Mouse (Mus musculus): ENCODE measurements around the gene Polg2. TPM values are rescaled to one million over a fixed set of nuclear protein-coding genes. Genes with fewer than 3 reads are reported as not detected.

The Polg2 gene
- polyA plus RNA-seq, 1 experiment from 2014 or later, result 9.4 TPM

DNA sequence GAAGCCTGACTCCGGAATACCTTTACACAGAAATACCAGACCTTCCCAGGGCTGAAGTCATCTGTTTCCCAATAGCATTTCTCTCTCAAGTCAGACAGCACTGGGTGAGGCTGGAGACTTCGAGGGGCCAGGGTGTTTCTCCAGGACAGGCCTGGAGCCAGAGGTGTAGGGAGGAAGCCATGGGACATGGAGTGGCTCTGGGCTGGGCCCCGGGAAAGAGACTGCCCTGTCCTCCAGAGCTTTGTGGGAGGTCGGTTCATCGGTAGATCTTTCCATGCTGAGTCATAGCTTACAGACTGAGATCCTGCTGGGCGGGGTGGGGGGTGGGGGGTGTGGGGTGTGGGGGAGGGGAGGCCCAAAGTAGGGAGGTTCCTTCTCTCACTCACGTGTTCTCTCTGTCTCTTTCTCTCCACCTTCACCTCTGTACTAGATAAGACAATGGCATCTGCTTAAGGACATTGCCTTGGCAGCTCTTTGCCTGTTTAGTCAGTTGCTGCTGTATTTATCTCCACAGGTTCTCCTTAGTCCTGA is 56.4 kb downstream of the Polg2 start:
- Histone ChIP-seq H3K27me3 (ENCODE audit: control insufficient read depth, insufficient read depth, low read length) (no peaks in the 10 kb centered on the region), H3K4me1 (ENCODE audit: control insufficient read depth, insufficient read depth, low read length) (no peaks in the 10 kb centered on the region), H3K4me3 (replicated peaks; ENCODE audit: low read depth, low read length) (no peak overlapping the region), H3K27ac (replicated peaks; ENCODE audit: low read depth, low read length) (no peak overlapping the region), H3K9ac (replicated peaks; ENCODE audit: low read length) (no peak overlapping the region), H3K36me3 (ENCODE audit: control insufficient read depth, insufficient read depth, low read length) (no peaks in the 10 kb centered on the region), H3K4me2 (ENCODE audit: low read length) (no peak overlapping the region), H3K9me3 (ENCODE audit: control insufficient read depth, low read length) (no peaks in the 10 kb centered on the region)
- DNase-seq, result no peak
- no peak for ATAC-seq (ENCODE audit: low FRiP score, low TSS enrichment)
- WGBS, result 36% methylated on average over 7 of the region's 7 CpGs

DNA sequence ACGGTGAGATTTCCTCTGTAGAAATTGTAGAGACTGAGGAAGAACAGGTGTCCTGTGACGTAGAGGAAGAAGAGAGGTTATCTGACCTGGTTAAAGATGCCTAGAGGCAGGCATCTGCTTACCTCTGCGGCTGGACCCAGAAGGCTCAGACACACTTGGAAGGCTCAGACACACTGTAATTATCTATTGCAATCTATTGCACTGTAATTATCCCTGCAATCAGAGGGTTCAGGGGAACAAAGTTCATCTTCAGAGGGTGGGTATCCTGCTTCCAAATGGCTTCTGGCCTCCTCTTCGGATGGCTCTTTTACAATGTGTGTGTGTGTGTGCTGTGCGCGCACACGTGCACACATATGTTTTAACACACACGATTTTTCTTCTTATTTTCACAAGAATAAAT is 59.0 kb downstream of the Polg2 start:
- DNase-seq, result no peak
- Histone ChIP-seq H3K4me1 (ENCODE audit: control insufficient read depth, insufficient read depth, low read length) (no peaks in the 10 kb centered on the region), H3K4me2 (ENCODE audit: low read length) (no peak overlapping the region), H3K9ac (replicated peaks; ENCODE audit: low read length) (no peak overlapping the region), H3K4me3 (replicated peaks; ENCODE audit: low read depth, low read length) (no peak overlapping the region), H3K27ac (replicated peaks; ENCODE audit: low read depth, low read length) (no peak overlapping the region), H3K36me3 (ENCODE audit: control insufficient read depth, insufficient read depth, low read length) (no peaks in the 10 kb centered on the region), H3K9me3 (ENCODE audit: control insufficient read depth, low read length) (no peaks in the 10 kb centered on the region), H3K27me3 (ENCODE audit: control insufficient read depth, insufficient read depth, low read length) (no peaks in the 10 kb centered on the region)
- WGBS, result 88% methylated on average over 8 of the region's 8 CpGs
- no peak for ATAC-seq (ENCODE audit: low FRiP score, low TSS enrichment)

Small RNA genes lying within 50 kb of the gene (microRNA-seq; reads per million reads assigned to microRNA genes)
- gene Gm25994 (not detected), gene Mir3064 (18.4 reads per million, percentile 39 among the genes with 10 or more reads in this experiment)

Other genes with a start within 250 kb of the Polg2 start
- gene Tex2, start 166.1 kb downstream of the Polg2 start, polyA plus RNA-seq (2014; fragmentation: Nextera tagmentation; extraction: Ambion mirVana), result 27.3 and 29.1 TPM in 2 replicates
- 9.7 and 14.8 TPM in 2 replicates for gene Pecam1, start 28.9 kb downstream of the Polg2 start, polyA plus RNA-seq (2014; fragmentation: Nextera tagmentation; extraction: Ambion mirVana)
- 0.20 and 1.4 TPM in 2 replicates for gene Milr1, start 28.3 kb downstream of the Polg2 start, polyA plus RNA-seq (2014; fragmentation: Nextera tagmentation; extraction: Ambion mirVana)
- 470 and 537 TPM in 2 replicates for gene Ddx5, start 9.6 kb upstream of the Polg2 start, polyA plus RNA-seq (2014; fragmentation: Nextera tagmentation; extraction: Ambion mirVana)
- 13.9 and 14.4 TPM in 2 replicates for gene Cep95, start 9.7 kb upstream of the Polg2 start, polyA plus RNA-seq (2014; fragmentation: Nextera tagmentation; extraction: Ambion mirVana)
- gene Smurf2, start 141.2 kb upstream of the Polg2 start, polyA plus RNA-seq (2014; fragmentation: Nextera tagmentation; extraction: Ambion mirVana), result 17.5 and 24.0 TPM in 2 replicates
- 127 and 206 TPM in 2 replicates for gene Kpna2, start 220.0 kb upstream of the Polg2 start, polyA plus RNA-seq (2014; fragmentation: Nextera tagmentation; extraction: Ambion mirVana)
- 9.6 and 11.1 TPM in 2 replicates for gene 1810010H24Rik, start 246.1 kb upstream of the Polg2 start, polyA plus RNA-seq (2014; fragmentation: Nextera tagmentation; extraction: Ambion mirVana)